Mouse (Mus musculus): ENCODE data around the gene Cenpe. TPM values are rescaled to one million over a fixed set of nuclear protein-coding genes. Genes with fewer than 3 reads are reported as not detected.

The Cenpe gene
- total and polyA plus RNA-seq, 3 experiments: 19.5 to 119 (median 26.4) TPM

GRCm38 (mm10) chr3:135315720-135316425, 103.5 kb downstream of the Cenpe start:
- H3K4me1 ChIP-seq (ENCODE audit: control insufficient read depth in 1 of 2, insufficient read depth in 2 of 2, low read length in 2 of 2): no peaks in the 10 kb centered on the region
- no peak for DNase-seq (ENCODE audit: low read depth, low spot score)
- no peak overlapping the region for H3K4me3 ChIP-seq (ENCODE audit: control insufficient read depth in 1 of 2, insufficient read depth in 1 of 2, low read depth in 2 of 2, low read length in 2 of 2)
- no peaks in the 10 kb centered on the region for H3K36me3 ChIP-seq (ENCODE audit: control insufficient read depth in 1 of 2, insufficient read depth in 2 of 2, low read length in 2 of 2)
- no peak overlapping the region for H3K9ac ChIP-seq (ENCODE audit: control insufficient read depth, low read depth, low read length, poor library complexity, severe bottlenecking)
- TF ChIP-seq RAD21 (IDR thresholded peaks at IDR 0.05; ENCODE audit: low read depth, low read length): peak; percentile 1; the same call in 1 of the 2 replicates
- no peak for TF ChIP-seq ELF1 (IDR thresholded peaks at IDR 0.05; ENCODE audit: low read depth, low read length)
- no peak for TF ChIP-seq GABPA (IDR thresholded peaks at IDR 0.05; ENCODE audit: low read depth, low read length)
- no peak for TF ChIP-seq ZNF384 (IDR thresholded peaks at IDR 0.05; ENCODE audit: low read depth, low read length)
- TF ChIP-seq CTCF (IDR thresholded peaks at IDR 0.05 in 2 of 3, conservative IDR thresholded peaks at IDR 0.05 in 1 of 3; ENCODE audit: control insufficient read depth in 1 of 3, insufficient read depth in 1 of 3, low read depth in 2 of 3, low read length in 3 of 3, poor library complexity in 1 of 3, severe bottlenecking in 1 of 3): peak in 2 of 3 experiments; percentile 28 to 30; a peak in 3 of 6 replicates
- H3K79me2 ChIP-seq (ENCODE audit: control insufficient read depth, insufficient read depth, low read length, poor library complexity): no peaks in the 10 kb centered on the region
- H3K9me3 ChIP-seq (replicated peaks; ENCODE audit: insufficient read depth, low read length): no peaks in the 10 kb centered on the region
- H3K27ac ChIP-seq (ENCODE audit: control insufficient read depth, low read depth, low read length): no peak overlapping the region
- no peaks in the 10 kb centered on the region for H3K27me3 ChIP-seq (ENCODE audit: control insufficient read depth in 1 of 2, insufficient read depth in 2 of 2, low read length in 2 of 2)

- Histone ChIP-seq H3K9me3 (replicated peaks; ENCODE audit: insufficient read depth, low read length) (no peaks in the 10 kb centered on the region), H3K4me3 (ENCODE audit: control insufficient read depth in 1 of 2, insufficient read depth in 1 of 2, low read depth in 2 of 2, low read length in 2 of 2) (no peak overlapping the region), H3K9ac (ENCODE audit: control insufficient read depth, low read depth, low read length, poor library complexity, severe bottlenecking) (no peak overlapping the region), H3K36me3 (ENCODE audit: control insufficient read depth in 1 of 2, insufficient read depth in 2 of 2, low read length in 2 of 2) (no peaks in the 10 kb centered on the region), H3K27ac (ENCODE audit: control insufficient read depth, low read depth, low read length) (no peak overlapping the region), H3K27me3 (ENCODE audit: control insufficient read depth in 1 of 2, insufficient read depth in 2 of 2, low read length in 2 of 2) (no peaks in the 10 kb centered on the region; a peak in 1 of 4 replicates), H3K79me2 (ENCODE audit: control insufficient read depth, insufficient read depth, low read length, poor library complexity) (no peaks in the 10 kb centered on the region), H3K4me1 (ENCODE audit: control insufficient read depth in 1 of 2, insufficient read depth in 2 of 2, low read length in 2 of 2) (no peaks in the 10 kb centered on the region)
- DNase-seq (ENCODE audit: low read depth, low spot score): no peak
- TF ChIP-seq ZNF384 (IDR thresholded peaks at IDR 0.05; ENCODE audit: low read depth, low read length): no peak
- no peak for TF ChIP-seq MAX (IDR thresholded peaks at IDR 0.05; ENCODE audit: low read length)
- TF ChIP-seq ZKSCAN1 (IDR thresholded peaks at IDR 0.05; ENCODE audit: low read depth, low read length): no peak
- no peak for TF ChIP-seq NELFE (IDR thresholded peaks at IDR 0.05; ENCODE audit: low read depth, low read length)
- no peak for TF ChIP-seq POLR2AphosphoS2 (IDR thresholded peaks at IDR 0.05; ENCODE audit: low read length)
- no peak for TF ChIP-seq RAD21 (IDR thresholded peaks at IDR 0.05; ENCODE audit: low read depth, low read length)
Measured at GRCm38 (mm10) chr3:135318331-135318730, 106.0 kb downstream of the Cenpe start.

Other genes with a start within 250 kb of the Cenpe start
- gene Bdh2, start 68.7 kb downstream of the Cenpe start, total RNA-seq (2012; rRNA removed): 0.23 and 0.42 TPM in 2 replicates
- under 1 TPM in 1 of 2 experiments, not detected in 1; 0.22 TPM for gene Bdh2, start 68.7 kb downstream of the Cenpe start, polyA plus RNA-seq (2012; ENCODE audit: insufficient read depth in 1 of 2, insufficient read length in 2 of 2, low read depth in 1 of 2, low replicate concordance in 2 of 2, missing spikeins in 1 of 2)
- 1.0 and 1.6 TPM in 2 replicates for gene Slc9b2, start 95.2 kb downstream of the Cenpe start, total RNA-seq (2012; rRNA removed)
- 1 to 10 TPM in 1 of 2 experiments, not detected in 1; 1.3 TPM for gene Slc9b2, start 95.2 kb downstream of the Cenpe start, polyA plus RNA-seq (2012; ENCODE audit: insufficient read depth in 1 of 2, insufficient read length in 2 of 2, low read depth in 1 of 2, low replicate concordance in 2 of 2, missing spikeins in 1 of 2)
- not detected in 2 replicates for gene Slc9b1, start 135.5 kb downstream of the Cenpe start, total RNA-seq (2012; rRNA removed)
- under 1 TPM in 1 of 2 experiments, not detected in 1; 0.14 TPM for gene Slc9b1, start 135.5 kb downstream of the Cenpe start, polyA plus RNA-seq (2012; ENCODE audit: insufficient read depth in 1 of 2, insufficient read length in 2 of 2, low read depth in 1 of 2, low replicate concordance in 2 of 2, missing spikeins in 1 of 2)
- 23.9 and 24.8 TPM in 2 replicates for gene Cisd2, start 211.4 kb downstream of the Cenpe start, total RNA-seq (2012; rRNA removed)
- gene Cisd2, start 211.4 kb downstream of the Cenpe start, polyA plus RNA-seq (2012; ENCODE audit: insufficient read depth in 1 of 2, insufficient read length in 2 of 2, low read depth in 1 of 2, low replicate concordance in 2 of 2, missing spikeins in 1 of 2): 10 to 100 TPM in 1 of 2 experiments, not detected in 1; 26.9 TPM
- gene Ube2d3, start 225.6 kb downstream of the Cenpe start, total RNA-seq (2012; rRNA removed): 340 and 348 TPM in 2 replicates
- 100 to 1,000 TPM in 1 of 2 experiments, 10 to 100 TPM in 1; 40.9 to 432 TPM for gene Ube2d3, start 225.6 kb downstream of the Cenpe start, polyA plus RNA-seq (2012; ENCODE audit: insufficient read depth in 1 of 2, insufficient read length in 2 of 2, low read depth in 1 of 2, low replicate concordance in 2 of 2, missing spikeins in 1 of 2)